Mouse (Mus musculus) C3H10T1/2 (cell line): ENCODE results near the gene Svs3a. TPM values are rescaled to one million over a fixed set of nuclear protein-coding genes. Genes with fewer than 3 reads are reported as not detected.

Source experiments
- polyA plus RNA-seq, 2 experiments: library from polyadenylated mRNA; unstranded; fragments of >200 nt; fragmentation: generic; extraction: Trizol; gene quantifications; one replicate each; pipeline ENCODE4 v1.2.1; 2012; ENCODE audit warnings: missing spikeins in 2 of 2

Svs3a gene
- polyA plus RNA-seq = not detected

GRCm38 (mm10) chr2:164288968-164289367 is at the start of gene Svs3a:
TSS of gene Svs3a (plus strand) at chr2:164289268.

GRCm38 (mm10) chr2:164256540-164256939 is 32.5 kb upstream of the Svs3a start, which contains the start of gene Svs3b:
TSS of gene Svs3b (minus strand) at chr2:164256640.

GRCm38 (mm10) chr2:164278359-164278758 is 10.7 kb upstream of the Svs3a start, which contains the start of gene Svs4:
TSS of gene Svs4 (minus strand) at chr2:164278459.

GRCm38 (mm10) chr2:164316451-164316850 is 27.4 kb downstream of the Svs3a start, which contains the start of gene Svs6:
TSS of gene Svs6 (plus strand) at chr2:164316751.

GRCm38 (mm10) chr2:164332440-164332839 is 43.4 kb downstream of the Svs3a start, which contains the start of gene Svs5:
TSS of gene Svs5 (plus strand) at chr2:164332740.

Other genes starting within 250 kb of the Svs3a start
- gene Stk4, start 218.9 kb upstream of the Svs3a start, polyA plus RNA-seq = 1 to 10 TPM in 1 of 2 experiments, under 1 TPM in 1; 0.81 to 4.3 TPM
- gene Tomm34, start 218.1 kb upstream of the Svs3a start, polyA plus RNA-seq = 10 to 100 TPM; 10.2 to 26.3 TPM
- not detected for gene Kcns1, start 118.2 kb upstream of the Svs3a start, polyA plus RNA-seq
- gene Wfdc5, start 106.5 kb upstream of the Svs3a start, polyA plus RNA-seq = not detected
- not detected for gene Wfdc12, start 98.7 kb upstream of the Svs3a start, polyA plus RNA-seq
- under 1 TPM in 1 of 2 experiments, not detected in 1; 0.17 TPM for gene Wfdc15a, start 89.1 kb upstream of the Svs3a start, polyA plus RNA-seq
- gene Wfdc15b, start 67.6 kb upstream of the Svs3a start, polyA plus RNA-seq = not detected
- not detected for gene Svs2, start 50.8 kb upstream of the Svs3a start, polyA plus RNA-seq
- not detected for gene Svs3b, start 32.6 kb upstream of the Svs3a start, polyA plus RNA-seq
- not detected for gene Svs4, start 10.8 kb upstream of the Svs3a start, polyA plus RNA-seq
- gene Svs6, start 27.5 kb downstream of the Svs3a start, polyA plus RNA-seq = not detected
- not detected for gene Svs5, start 43.5 kb downstream of the Svs3a start, polyA plus RNA-seq
- 1 to 10 TPM; 5.8 to 9.0 TPM for gene Slpi, start 99.8 kb downstream of the Svs3a start, polyA plus RNA-seq
- gene Rbpjl, start 113.9 kb downstream of the Svs3a start, polyA plus RNA-seq = under 1 TPM in 1 of 2 experiments, not detected in 1; 0.02 TPM
- gene Matn4, start 115.9 kb downstream of the Svs3a start, polyA plus RNA-seq = 1 to 10 TPM in 1 of 2 experiments, under 1 TPM in 1; 0.02 to 1.3 TPM
- gene Sdc4, start 154.6 kb downstream of the Svs3a start, polyA plus RNA-seq = 100 to 1,000 TPM in 1 of 2 experiments, 10 to 100 TPM in 1; 15.9 to 107 TPM
- 10 to 100 TPM; 54.4 to 73.3 TPM for gene Sys1, start 167.7 kb downstream of the Svs3a start, polyA plus RNA-seq
- 10 to 100 TPM; 15.0 to 18.1 TPM for gene Gm20458, start 171.7 kb downstream of the Svs3a start, polyA plus RNA-seq
- not detected for gene Trp53tg5, start 184.5 kb downstream of the Svs3a start, polyA plus RNA-seq
- gene Dbndd2, start 196.8 kb downstream of the Svs3a start, polyA plus RNA-seq = 1 to 10 TPM; 6.0 to 8.9 TPM
- 100 to 1,000 TPM in 1 of 2 experiments, 10 to 100 TPM in 1; 77.8 to 142 TPM for gene Pigt, start 208.3 kb downstream of the Svs3a start, polyA plus RNA-seq